Mouse (Mus musculus): ENCODE measurements around the gene 1700034J05Rik. TPM values are rescaled to one million over a fixed set of nuclear protein-coding genes. Genes with fewer than 3 reads are reported as not detected.
A peak's percentile ranks its signal among the peaks of the same experiment; 100 is the strongest.

Gene 1700034J05Rik
- 0.24 TPM in 1 of 2 replicates, not detected in the other for polyA plus RNA-seq (2015; fragmentation: Nextera tagmentation; extraction: Ambion mirVana)

DNA sequence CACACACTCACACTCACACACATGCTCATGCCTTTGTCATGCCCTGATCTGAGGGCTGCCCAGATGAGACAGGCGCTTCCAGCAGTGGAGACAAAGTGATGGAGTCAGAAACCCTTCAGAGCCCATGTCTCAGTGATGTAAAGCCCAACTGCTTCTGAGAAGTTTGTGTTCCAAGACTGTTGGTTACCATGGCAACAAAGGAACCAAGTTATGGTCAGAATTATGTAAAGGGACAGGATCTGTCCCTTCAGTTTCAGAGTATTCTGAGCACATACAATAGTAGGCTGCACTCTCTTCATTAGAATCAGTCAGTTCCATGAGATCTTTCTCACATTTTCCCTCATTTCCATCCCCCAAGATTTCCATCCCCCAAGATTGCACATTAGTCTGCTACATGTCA is at the start of gene 1700034J05Rik:
1700034J05Rik (minus strand) TSS at position 165 of the 400 bp plus-strand sequence.
- Histone ChIP-seq H3K4me1 (replicated peaks; ENCODE audit: control insufficient read depth, insufficient read depth, low read length) (no peaks in the 10 kb centered on the region), H3K4me3 (ENCODE audit: low read depth, low read length) (no peak within 1 kb of the TSS), H3K27me3 (replicated peaks; ENCODE audit: control insufficient read depth, insufficient read depth, low read length) (no peaks in the 10 kb centered on the region), H3K9ac (ENCODE audit: low read depth, low read length) (no peak within 1 kb of the TSS), H3K36me3 (ENCODE audit: control insufficient read depth, insufficient read depth) (no peaks in the 10 kb centered on the region), H3K4me2 (replicated peaks; ENCODE audit: low read depth) (no peak within 1 kb of the TSS), H3K9me3 (ENCODE audit: control insufficient read depth) (no peaks in the 10 kb centered on the region), H3K27ac (ENCODE audit: low read depth, low read length) (no peak within 1 kb of the TSS)
- WGBS = 84% methylated on average over 1 of the region's 1 CpGs
- TF ChIP-seq CTCF (IDR thresholded peaks at IDR 0.05; ENCODE audit: low read depth) = no peak
- no peak for ATAC-seq

DNA sequence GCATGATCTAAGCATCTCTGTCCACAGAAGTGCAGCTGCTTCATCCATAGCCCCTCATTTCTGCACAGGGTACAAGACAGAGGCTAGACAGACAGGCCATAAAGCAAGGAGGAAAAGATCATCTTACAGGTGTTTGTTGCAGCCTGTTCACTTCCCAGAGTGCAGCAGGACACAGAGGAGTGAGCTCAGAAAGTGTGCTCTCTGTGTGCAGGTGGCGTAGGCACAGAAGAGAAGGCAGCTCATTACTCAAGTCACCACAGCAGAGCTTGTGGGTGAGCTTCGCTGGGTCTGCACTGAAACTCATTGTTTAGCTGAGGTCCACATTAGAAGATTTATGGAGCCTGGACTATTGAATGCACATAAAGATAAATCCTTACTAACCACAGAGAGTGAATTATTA is 45.5 kb upstream of the 1700034J05Rik start:
- Histone ChIP-seq H3K9ac (ENCODE audit: low read depth, low read length) (no peak overlapping the region), H3K9me3 (ENCODE audit: control insufficient read depth) (no peaks in the 10 kb centered on the region), H3K4me1 (replicated peaks; ENCODE audit: control insufficient read depth, insufficient read depth, low read length) (no peaks in the 10 kb centered on the region), H3K27me3 (replicated peaks; ENCODE audit: control insufficient read depth, insufficient read depth, low read length) (no peaks in the 10 kb centered on the region), H3K27ac (ENCODE audit: low read depth, low read length) (no peak overlapping the region), H3K36me3 (ENCODE audit: control insufficient read depth, insufficient read depth) (peaks cover 56% of the 10 kb centered on the region), H3K4me2 (replicated peaks; ENCODE audit: low read depth) (no peak overlapping the region), H3K4me3 (ENCODE audit: low read depth, low read length) (no peak overlapping the region)
- 68% methylated on average over 2 of the region's 2 CpGs for WGBS
- no peak for ATAC-seq
- TF ChIP-seq CTCF (IDR thresholded peaks at IDR 0.05; ENCODE audit: low read depth) = no peak

DNA sequence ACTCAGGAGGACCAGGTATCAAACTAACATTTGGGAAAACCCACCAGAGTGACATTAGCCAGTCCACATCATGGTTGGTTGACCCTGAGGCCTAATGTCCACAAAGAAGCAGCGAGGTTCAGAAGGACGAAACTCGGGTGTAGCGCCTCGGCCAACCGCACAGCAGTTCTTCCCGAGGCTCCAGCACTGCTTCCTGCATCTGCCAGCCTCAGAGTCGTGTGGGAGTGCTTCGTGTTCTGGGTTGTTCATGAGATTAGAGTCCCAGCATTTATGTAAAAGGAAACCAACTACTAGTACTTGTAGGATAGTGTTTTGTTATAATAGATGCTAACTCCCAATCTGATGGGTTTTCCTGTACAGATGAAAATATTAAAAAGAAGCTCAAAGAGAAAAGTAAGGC is 45.1 kb upstream of the 1700034J05Rik start:
- no peak for TF ChIP-seq CTCF (IDR thresholded peaks at IDR 0.05; ENCODE audit: low read depth)
- Histone ChIP-seq H3K36me3 (ENCODE audit: control insufficient read depth, insufficient read depth) (peaks cover 56% of the 10 kb centered on the region), H3K4me1 (replicated peaks; ENCODE audit: control insufficient read depth, insufficient read depth, low read length) (no peaks in the 10 kb centered on the region), H3K9me3 (ENCODE audit: control insufficient read depth) (no peaks in the 10 kb centered on the region), H3K4me3 (ENCODE audit: low read depth, low read length) (no peak overlapping the region), H3K4me2 (replicated peaks; ENCODE audit: low read depth) (no peak overlapping the region), H3K9ac (ENCODE audit: low read depth, low read length) (no peak overlapping the region), H3K27me3 (replicated peaks; ENCODE audit: control insufficient read depth, insufficient read depth, low read length) (no peaks in the 10 kb centered on the region), H3K27ac (ENCODE audit: low read depth, low read length) (no peak overlapping the region)
- 88% methylated on average over 9 of the region's 9 CpGs for WGBS
- no peak for ATAC-seq

DNA sequence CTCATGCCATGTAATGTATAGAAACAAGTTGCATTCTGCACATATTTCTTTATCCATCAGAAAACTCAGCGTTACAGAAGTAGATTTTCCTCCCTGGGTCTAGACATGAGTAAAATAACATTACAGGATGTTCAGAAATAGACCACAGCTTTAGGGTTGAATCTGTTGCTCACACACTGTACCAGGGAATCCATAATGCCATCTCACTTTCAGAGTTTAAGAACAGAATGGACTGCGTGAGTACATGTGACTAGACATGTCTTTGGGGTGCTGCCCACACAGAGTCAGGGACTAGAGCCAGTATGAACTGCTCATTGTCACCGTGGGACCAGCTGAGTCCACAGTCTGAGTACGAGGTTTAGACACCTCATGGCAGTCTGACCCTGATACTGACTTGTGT is 44.5 kb upstream of the 1700034J05Rik start:
- Histone ChIP-seq H3K27ac (ENCODE audit: low read depth, low read length) (no peak overlapping the region), H3K9me3 (ENCODE audit: control insufficient read depth) (no peaks in the 10 kb centered on the region), H3K4me3 (ENCODE audit: low read depth, low read length) (no peak overlapping the region), H3K4me2 (replicated peaks; ENCODE audit: low read depth) (no peak overlapping the region), H3K4me1 (replicated peaks; ENCODE audit: control insufficient read depth, insufficient read depth, low read length) (no peaks in the 10 kb centered on the region), H3K27me3 (replicated peaks; ENCODE audit: control insufficient read depth, insufficient read depth, low read length) (no peaks in the 10 kb centered on the region), H3K36me3 (ENCODE audit: control insufficient read depth, insufficient read depth) (peaks cover 57% of the 10 kb centered on the region), H3K9ac (ENCODE audit: low read depth, low read length) (no peak overlapping the region)
- no peak for ATAC-seq
- WGBS = 93% methylated on average over 4 of the region's 4 CpGs
- TF ChIP-seq CTCF (IDR thresholded peaks at IDR 0.05; ENCODE audit: low read depth) = no peak

DNA sequence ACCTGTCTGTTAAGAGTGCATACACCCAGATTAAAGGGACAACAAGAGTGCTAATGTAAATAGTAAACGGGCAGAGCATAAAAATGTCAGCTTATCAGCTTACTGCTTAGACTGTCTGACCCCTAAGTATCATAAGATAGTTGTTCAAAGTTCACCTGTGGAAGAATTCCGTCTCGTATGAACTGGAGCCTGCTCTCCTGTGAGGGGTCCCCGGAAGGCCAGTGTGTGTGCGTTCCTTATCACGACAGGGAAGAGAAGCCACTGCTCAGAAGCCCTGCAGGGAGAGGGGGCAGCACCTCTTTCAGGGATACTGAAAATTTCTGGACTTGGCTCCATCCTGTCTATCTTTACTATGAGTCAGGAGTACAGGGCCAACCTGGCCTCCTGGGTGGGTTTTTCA is 42.8 kb upstream of the 1700034J05Rik start:
- peak; percentile 41 for ATAC-seq

DNA sequence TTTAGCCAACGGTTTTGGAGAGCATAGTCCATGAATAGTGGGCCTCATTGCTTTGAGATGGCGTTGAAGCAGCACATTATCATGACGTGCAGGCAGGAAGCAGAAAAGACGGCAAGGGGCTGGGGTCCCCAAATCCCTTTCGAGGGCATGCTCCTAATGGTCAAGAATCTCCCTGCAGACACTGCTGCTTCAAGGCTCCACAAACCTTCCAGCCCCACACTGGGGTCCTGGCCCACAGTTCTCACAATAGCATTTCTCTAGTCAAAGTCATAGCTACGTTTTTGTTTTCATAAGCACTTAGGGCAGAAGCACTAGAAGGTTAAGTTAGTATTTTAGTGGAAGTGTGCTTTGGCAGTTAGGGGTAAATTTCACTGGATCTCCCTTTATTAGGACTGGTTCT is 41.7 kb upstream of the 1700034J05Rik start:
- no peak for ATAC-seq
- Histone ChIP-seq H3K27ac (ENCODE audit: low read depth, low read length) (no peak overlapping the region), H3K9ac (ENCODE audit: low read depth, low read length) (no peak overlapping the region), H3K4me1 (replicated peaks; ENCODE audit: control insufficient read depth, insufficient read depth, low read length) (no peaks in the 10 kb centered on the region), H3K27me3 (replicated peaks; ENCODE audit: control insufficient read depth, insufficient read depth, low read length) (no peaks in the 10 kb centered on the region), H3K9me3 (ENCODE audit: control insufficient read depth) (no peaks in the 10 kb centered on the region), H3K4me3 (ENCODE audit: low read depth, low read length) (no peak overlapping the region), H3K36me3 (ENCODE audit: control insufficient read depth, insufficient read depth) (peaks cover 54% of the 10 kb centered on the region), H3K4me2 (replicated peaks; ENCODE audit: low read depth) (no peak overlapping the region)
- TF ChIP-seq CTCF (IDR thresholded peaks at IDR 0.05; ENCODE audit: low read depth) = no peak
- 89% methylated on average over 6 of the region's 6 CpGs for WGBS

More for the DNA sequence above, 42.8 kb upstream of the 1700034J05Rik start:
- no peaks in the 10 kb centered on the region for H3K27me3 ChIP-seq (replicated peaks; ENCODE audit: control insufficient read depth, insufficient read depth, low read length)
- H3K36me3 ChIP-seq (ENCODE audit: control insufficient read depth, insufficient read depth) = peaks cover 57% of the 10 kb centered on the region
- H3K27ac ChIP-seq (ENCODE audit: low read depth, low read length) = no peak overlapping the region
- H3K4me1 ChIP-seq (replicated peaks; ENCODE audit: control insufficient read depth, insufficient read depth, low read length) = no peaks in the 10 kb centered on the region
- H3K4me3 ChIP-seq (ENCODE audit: low read depth, low read length) = no peak overlapping the region
- H3K9me3 ChIP-seq (ENCODE audit: control insufficient read depth) = no peaks in the 10 kb centered on the region
- no peak for TF ChIP-seq CTCF (IDR thresholded peaks at IDR 0.05; ENCODE audit: low read depth)
- no peak overlapping the region for H3K4me2 ChIP-seq (replicated peaks; ENCODE audit: low read depth)
- H3K9ac ChIP-seq (ENCODE audit: low read depth, low read length) = no peak overlapping the region
- WGBS = 38% methylated on average over 6 of the region's 6 CpGs

DNA sequence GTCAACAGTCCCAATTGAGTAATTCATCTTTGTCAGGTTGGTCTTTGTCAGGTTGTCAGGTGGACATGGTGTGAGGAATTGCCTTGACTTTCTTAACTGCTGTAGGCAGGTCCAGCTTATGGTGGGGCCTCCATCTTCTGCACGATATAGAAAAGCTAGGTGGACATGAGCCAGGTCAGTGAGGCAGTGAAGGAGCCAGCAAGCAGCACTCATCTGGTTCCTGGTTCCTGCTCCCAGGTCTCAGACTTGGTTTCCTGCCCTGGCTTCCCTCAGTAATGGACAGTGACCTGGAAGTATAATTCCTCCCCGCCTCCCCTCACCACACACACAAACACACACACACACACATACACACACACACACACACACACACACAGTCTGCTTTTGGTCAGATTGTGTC is 41.2 kb upstream of the 1700034J05Rik start:
- ATAC-seq = no peak
- H3K9ac ChIP-seq (ENCODE audit: low read depth, low read length) = no peak overlapping the region
- 88% methylated on average over 2 of the region's 2 CpGs for WGBS
- no peak for TF ChIP-seq CTCF (IDR thresholded peaks at IDR 0.05; ENCODE audit: low read depth)
- peaks cover 54% of the 10 kb centered on the region for H3K36me3 ChIP-seq (ENCODE audit: control insufficient read depth, insufficient read depth)
- no peaks in the 10 kb centered on the region for H3K9me3 ChIP-seq (ENCODE audit: control insufficient read depth)
- H3K4me3 ChIP-seq (ENCODE audit: low read depth, low read length) = no peak overlapping the region
- H3K27me3 ChIP-seq (replicated peaks; ENCODE audit: control insufficient read depth, insufficient read depth, low read length) = no peaks in the 10 kb centered on the region
- H3K4me2 ChIP-seq (replicated peaks; ENCODE audit: low read depth) = no peak overlapping the region
- no peak overlapping the region for H3K27ac ChIP-seq (ENCODE audit: low read depth, low read length)
- no peaks in the 10 kb centered on the region for H3K4me1 ChIP-seq (replicated peaks; ENCODE audit: control insufficient read depth, insufficient read depth, low read length)
